Mouse (Mus musculus): ENCODE measurements at regions not wholly inside any gene's neighbourhood (a gene's known extent, or its start where the extent isn't known, plus 50 kb on each side); places are given as distances from the start of the nearest gene placed in this dataset.

GRCm38 (mm10) chr16:76433076-76433825 is 59.6 kb upstream of the Nrip1 start:
- TF ChIP-seq CTCF (IDR thresholded peaks at IDR 0.05; ENCODE audit: low read depth) (no peak), EP300 (IDR thresholded peaks at IDR 0.05; ENCODE audit: low read depth) (no peak)

Measured in heart, postnatal 0 days (tissue).